Mouse (Mus musculus): Measurements from ENCODE around the gene Dnajb8.

The Dnajb8 gene

DNA sequence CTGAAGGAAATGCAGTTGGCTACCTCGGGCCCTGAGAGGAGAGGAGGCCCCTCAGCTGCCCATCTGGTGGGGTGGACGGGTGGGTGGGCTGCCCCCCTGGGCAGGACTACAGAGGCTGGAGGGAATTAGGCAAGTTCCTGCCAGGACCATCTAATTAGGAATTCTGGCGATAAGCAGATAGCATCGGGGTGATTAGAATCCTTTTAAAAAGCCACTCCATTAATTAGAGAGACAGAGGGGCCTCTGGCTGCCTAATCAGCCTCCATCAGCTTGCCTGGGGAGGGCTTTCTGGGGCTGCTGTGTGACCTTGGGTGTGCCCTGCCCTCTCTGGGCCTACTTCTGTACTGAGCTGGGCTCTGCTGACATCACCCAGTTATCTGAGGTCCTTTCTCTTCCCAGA lies 3.0 kb upstream of the Dnajb8 start:
- intact Hi-C loops (cut with DNase I), result no loop called here

DNA sequence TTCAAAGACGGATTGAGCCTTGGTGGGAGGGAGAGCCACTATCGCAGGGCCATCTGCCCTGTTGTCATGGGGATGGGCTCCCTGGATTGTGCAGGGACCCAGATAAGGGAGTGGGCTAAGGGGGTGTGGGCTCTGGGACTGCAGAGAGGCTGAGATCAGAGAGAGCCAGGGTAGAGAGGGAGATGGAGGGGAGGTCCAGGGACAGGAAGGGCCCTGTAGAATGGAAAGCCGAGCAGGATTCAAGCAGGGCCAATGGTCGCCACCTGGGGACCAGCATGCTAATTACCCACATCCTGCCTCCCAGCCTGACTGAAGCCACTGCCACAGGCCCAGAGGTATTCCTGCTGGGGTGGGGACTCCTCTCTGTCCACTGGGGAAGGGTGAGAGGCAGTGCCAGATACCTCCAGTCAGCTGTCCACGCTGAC lies 4.5 kb downstream of the Dnajb8 start:
- intact Hi-C loops (cut with DNase I), result no loop called here

GRCm38 (mm10) chr6:88227537-88227936 lies 5.5 kb downstream of the Dnajb8 start:
- intact Hi-C loops (cut with DNase I), result no loop called here

DNA sequence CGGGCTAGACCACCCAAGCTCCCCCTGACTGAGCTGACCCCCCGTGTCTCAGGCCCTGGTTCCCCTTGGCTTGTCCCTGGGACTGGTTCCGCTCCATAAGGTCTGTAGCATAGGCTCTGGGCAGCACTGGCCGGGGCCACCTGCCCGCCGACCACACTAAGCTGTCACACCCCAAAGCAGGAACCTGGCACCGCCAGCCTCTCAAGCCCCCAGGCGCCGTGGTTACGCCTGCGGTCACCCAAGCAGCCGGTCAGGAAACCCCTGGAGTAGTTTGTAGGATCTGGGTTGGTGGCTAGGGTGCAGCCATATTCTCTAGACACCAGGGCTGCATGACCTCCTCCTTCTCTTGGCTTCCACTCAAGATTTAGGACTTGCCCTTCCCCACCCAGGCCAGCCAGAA lies 7.2 kb downstream of the Dnajb8 start:
- intact Hi-C loops (cut with DNase I), result no loop called here

GRCm38 (mm10) chr6:88231821-88232220 lies 9.8 kb downstream of the Dnajb8 start:
- intact Hi-C loops (cut with DNase I), result no loop called here

DNA sequence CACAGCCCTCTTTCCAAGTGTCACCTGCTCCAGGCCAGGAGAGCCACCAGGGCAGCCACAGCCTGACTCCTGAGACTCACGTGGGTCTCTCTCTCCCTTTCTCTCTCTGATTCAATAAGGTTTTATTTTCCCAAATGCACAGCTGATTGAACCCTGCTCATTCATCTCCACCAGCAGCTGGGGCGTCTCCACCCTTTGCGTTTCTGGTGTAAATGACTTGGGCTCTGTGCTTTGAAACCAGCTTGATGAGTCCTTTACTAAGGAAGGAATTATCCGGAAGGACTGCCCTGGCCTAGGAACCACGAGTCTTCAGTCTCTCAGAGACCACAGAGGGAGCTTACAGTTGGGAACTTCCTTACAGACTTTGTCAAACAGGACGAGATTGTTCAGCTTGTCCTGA lies 10.2 kb downstream of the Dnajb8 start:
- intact Hi-C loops (cut with DNase I), result no loop called here

GRCm38 (mm10) chr6:88233996-88234395 lies 11.9 kb downstream of the Dnajb8 start:
- intact Hi-C loops (cut with DNase I), result no loop called here

DNA sequence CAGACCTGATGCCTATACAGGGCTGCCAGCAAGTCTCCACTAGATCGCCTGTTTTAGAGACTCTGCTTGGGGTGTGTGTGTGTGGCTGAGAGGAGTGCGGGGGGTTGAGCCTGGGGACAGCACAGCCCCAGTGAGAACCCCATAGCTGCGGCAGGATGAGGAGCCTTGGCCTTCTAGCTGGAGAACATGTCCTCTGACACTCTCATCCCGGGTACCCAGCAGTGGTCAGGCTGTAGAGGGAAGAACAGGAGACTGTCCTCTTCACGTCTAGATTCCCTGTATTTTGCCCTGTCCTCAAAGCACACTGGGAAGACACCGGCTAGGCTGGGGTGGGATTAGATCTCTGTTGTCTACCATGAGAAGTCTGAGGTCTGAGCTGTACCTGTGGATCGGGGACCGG lies 13.4 kb downstream of the Dnajb8 start:
- intact Hi-C loops (cut with DNase I), result no loop called here

DNA sequence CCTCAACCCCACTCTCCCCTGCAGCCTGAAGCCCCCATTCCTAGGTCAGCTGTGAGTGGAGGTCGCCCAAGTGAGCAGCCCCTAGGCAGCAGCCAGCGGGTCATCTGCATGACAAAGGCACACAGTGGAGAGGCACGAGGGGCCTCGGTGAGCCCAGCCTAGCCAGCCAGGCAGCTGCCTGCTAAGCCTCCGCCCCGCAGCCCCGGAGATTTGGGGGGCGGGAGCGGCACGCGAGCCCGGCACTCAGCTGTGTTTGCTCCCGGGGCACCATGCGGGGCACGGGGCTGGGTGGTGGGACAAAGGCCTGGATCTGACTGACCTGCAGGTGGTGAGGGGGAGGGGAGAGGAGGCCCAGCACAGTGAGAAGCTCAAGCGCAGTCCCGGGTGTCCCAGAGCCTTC lies 13.9 kb downstream of the Dnajb8 start:
- intact Hi-C loops (cut with DNase I), result no loop called here

- intact Hi-C loops (cut with DNase I), result no loop called here
Measured at GRCm38 (mm10) chr6:88236513-88236912, 14.4 kb downstream of the Dnajb8 start.

DNA sequence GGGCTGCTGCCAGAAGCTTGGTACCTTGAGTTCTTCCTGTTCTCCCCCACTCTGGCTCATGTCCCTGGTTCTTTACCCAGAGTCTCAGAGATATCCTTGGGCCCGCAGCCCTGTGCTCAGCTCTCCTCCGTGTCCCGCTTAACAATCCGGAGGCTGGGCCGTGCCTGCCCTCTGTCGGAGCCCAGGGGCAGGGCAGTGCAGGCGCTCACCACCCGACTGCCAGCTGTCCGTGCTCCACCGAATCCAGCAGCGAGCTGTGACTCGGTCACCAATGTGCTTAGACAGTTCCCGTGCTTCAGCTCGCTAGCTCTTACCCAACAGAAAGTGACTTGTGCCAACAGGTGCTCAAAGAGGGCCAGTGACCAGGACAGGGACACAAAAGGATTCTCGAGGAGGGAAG lies 20.5 kb downstream of the Dnajb8 start:
- intact Hi-C loops (cut with DNase I), result loop anchor here (2.0 to 5.0 kb wide), 2 partner anchors 54 to 130 kb away; no protein-coding TSS in a partner anchor

DNA sequence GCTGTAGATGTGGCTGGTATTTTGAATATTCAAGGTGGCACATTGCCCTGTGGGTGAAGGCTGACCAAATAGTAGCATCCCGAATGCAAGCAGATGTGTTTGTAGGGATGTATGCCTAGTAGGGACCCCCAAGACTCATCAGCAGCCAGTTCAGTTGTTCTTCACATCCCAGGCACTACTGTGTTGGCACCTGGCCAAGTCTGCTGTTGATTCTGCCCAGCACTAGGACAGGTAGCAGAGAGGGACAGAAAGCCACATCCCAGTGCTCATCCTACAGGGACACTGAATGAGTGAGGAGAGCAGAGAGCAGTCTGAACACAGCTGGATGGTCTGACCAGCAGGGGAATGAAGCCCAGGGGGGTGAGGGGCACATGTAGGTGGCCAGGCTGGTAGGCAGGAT lies 27.2 kb downstream of the Dnajb8 start:
- intact Hi-C loops (cut with DNase I), result no loop called here

GRCm38 (mm10) chr6:88251396-88251795 lies 29.3 kb downstream of the Dnajb8 start:
- intact Hi-C loops (cut with DNase I), result no loop called here

- intact Hi-C loops (cut with DNase I), result no loop called here
Measured at GRCm38 (mm10) chr6:88251798-88252478, 29.9 kb downstream of the Dnajb8 start.

- intact Hi-C loops (cut with DNase I), result no loop called here
Measured at GRCm38 (mm10) chr6:88254082-88254481, 32.0 kb downstream of the Dnajb8 start.

GRCm38 (mm10) chr6:88255435-88255834 lies 33.4 kb downstream of the Dnajb8 start:
- intact Hi-C loops (cut with DNase I), result no loop called here

GRCm38 (mm10) chr6:88259621-88260020 lies 37.6 kb downstream of the Dnajb8 start:
- intact Hi-C loops (cut with DNase I), result no loop called here

DNA sequence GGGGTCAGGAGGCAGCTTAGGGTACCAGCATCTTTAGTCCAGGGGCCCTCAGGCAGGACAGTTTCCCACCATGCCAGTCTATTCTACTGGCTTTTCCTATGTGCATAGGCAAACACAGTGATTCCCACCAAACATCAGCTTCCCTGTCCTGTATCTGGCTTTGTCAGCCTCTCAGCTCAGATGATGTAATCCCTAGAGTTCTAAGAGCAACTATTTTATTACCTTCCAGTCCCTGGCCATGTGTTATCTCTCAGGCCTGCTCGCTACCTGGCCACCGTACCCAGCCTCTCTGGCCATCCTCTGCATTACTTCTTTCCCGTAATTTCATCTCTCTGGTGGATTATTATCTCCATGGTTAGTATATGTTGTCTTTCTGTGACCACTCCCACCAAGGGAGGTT lies 38.6 kb downstream of the Dnajb8 start:
- intact Hi-C loops (cut with DNase I), result no loop called here

DNA sequence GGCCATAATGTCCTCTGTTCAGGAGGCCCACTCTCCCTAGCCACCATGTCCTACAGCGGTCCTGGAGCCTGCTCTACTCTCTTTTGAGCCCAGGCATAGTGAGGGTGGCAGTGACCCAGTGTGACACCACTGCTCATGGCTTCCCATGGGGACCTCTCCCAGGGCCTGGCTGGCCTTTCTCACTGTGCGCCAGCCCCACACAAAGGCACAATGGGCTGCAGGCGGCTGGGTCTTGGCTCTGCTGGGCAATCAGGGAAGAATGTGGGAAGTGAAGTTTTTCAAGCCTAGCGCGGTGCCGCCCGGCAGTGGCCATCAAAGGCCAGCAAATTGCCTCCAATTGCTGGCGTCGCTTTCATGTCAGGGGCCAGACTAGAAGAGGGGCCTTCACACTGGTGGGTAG lies 40.1 kb downstream of the Dnajb8 start:
- intact Hi-C loops (cut with DNase I), result no loop called here

- intact Hi-C loops (cut with DNase I), result no loop called here
Measured at GRCm38 (mm10) chr6:88265355-88265754, 43.3 kb downstream of the Dnajb8 start.

DNA sequence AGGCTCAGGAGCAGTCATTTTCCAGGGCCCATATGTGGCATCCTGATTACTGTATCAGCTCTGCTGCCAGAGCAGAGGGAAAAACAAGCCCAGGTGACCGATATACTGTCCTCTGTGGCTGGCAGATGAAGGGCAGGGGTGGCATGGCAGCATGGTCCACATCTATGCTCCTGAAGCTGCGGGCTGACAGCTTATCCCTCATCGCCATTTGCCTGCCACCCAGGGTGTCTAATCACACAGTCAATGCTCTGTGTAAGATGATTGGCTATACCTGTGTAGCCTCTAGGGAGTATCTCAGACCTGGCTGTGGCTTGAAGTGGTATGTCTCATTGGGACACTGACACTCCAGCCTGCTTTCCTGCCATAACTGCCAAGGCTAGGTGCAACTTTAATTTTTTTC lies 44.0 kb downstream of the Dnajb8 start:
- intact Hi-C loops (cut with DNase I), result no loop called here

DNA sequence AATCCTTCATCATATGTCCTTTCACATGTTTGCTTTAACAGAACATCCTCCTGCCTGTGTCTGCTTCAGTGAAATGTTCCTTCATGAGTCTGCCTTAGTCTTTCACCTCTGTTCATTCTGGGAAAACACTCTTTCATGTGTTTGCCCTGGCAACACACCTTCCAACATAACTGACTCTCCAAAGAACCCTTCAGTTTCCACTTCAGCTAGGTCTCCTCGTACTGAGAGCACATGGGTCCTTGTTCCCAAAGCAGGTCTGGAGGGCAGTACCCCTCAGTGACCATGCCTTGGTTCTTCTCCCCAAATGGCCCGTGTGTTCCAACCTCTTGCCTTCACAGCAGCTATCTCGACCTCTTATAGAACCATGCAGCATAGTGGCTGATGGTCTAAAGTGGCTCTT lies 45.0 kb downstream of the Dnajb8 start:
- intact Hi-C loops (cut with DNase I), result no loop called here

DNA sequence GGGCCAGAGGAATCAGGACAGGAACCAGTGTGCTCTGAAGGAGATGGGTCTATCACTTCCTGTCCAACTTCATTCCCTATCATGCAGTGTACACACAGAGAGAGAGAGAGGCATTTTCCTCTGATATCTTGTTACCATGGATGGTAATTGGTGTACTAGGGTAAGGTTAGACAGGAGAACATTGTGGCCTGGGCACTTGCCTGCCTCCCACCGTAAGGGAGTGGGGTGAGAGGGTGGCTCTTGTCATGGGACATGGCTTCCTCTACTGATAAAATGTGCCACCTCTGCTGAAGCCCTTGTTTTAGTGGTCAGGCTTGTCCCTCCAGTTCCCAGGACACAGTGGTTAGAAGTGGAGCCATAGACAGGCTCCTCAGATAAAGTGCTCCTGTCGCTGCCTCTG lies 45.9 kb downstream of the Dnajb8 start:
- intact Hi-C loops (cut with DNase I), result no loop called here

DNA sequence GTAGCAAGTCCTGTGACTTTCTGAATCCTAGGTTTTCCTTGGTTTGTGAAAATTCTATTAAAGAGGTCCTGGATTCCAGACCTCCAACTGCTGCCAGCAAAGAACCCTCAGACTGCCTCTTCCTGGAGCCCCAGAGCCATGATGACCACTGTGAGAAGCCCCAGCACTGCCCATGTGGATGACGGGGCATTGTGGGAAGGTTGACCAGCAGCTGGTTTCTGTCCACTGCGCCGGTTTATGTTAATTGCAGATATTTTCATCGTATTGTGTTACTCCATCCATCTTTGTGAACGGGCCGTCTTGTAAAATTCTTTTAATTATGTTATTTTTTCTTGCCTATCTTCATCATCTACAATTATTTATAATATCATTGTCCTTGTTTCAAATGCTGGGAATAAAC lies 52.6 kb downstream of the Dnajb8 start:
- intact Hi-C loops (cut with DNase I), result no loop called here

All from adrenal gland (tissue).